Mouse (Mus musculus) neural tube, embryonic 14.5 days (tissue): ENCODE results near the gene H3f3b. TPM values are rescaled to one million over a fixed set of nuclear protein-coding genes. Genes with fewer than 3 reads are reported as not detected.
"Not testable (repeated sequence)": the region's sequence is repeated elsewhere in the genome, so short reads cannot be mapped to it uniquely, and the experiment has no call there.

ENCODE experiments used
- ATAC-seq: fragments of 200-750 bp; cut with Nextera tagmentation; 2 replicates; pipeline ENCODE4 v1.8.0; 2017; ENCODE audit warnings: low read depth, mild to moderate bottlenecking, moderate TSS enrichment, moderate library complexity
- H3K27ac ChIP-seq: fragments of 300-500 bp; sonication (generic); 2 replicates; pipeline ENCODE4 v1.5.1; 2014; ENCODE audit warnings: low read depth, mild to moderate bottlenecking, control low read depth, low read length, moderate library complexity, mixed read lengths
- H3K27me3 ChIP-seq: fragments of 300-500 bp; sonication (generic); 2 replicates; pipeline ENCODE4 v1.6.1; 2014; ENCODE audit warnings: low read length; ENCODE audit not compliant: control insufficient read depth, insufficient read depth
- H3K36me3 ChIP-seq: fragments of 300-500 bp; sonication (generic); 2 replicates; pipeline ENCODE4 v1.6.1; 2014; ENCODE audit warnings: low read length, mixed read lengths; ENCODE audit not compliant: control insufficient read depth, insufficient read depth
- H3K4me1 ChIP-seq: fragments of 300-500 bp; sonication (generic); 2 replicates; pipeline ENCODE4 v1.6.1; 2014; ENCODE audit warnings: low read length; ENCODE audit not compliant: control insufficient read depth, insufficient read depth
- H3K4me2 ChIP-seq: fragments of 300-500 bp; sonication (generic); 2 replicates; pipeline ENCODE4 v1.6.1; 2014; ENCODE audit warnings: mild to moderate bottlenecking, low read depth, low read length, control low read depth
- H3K4me3 ChIP-seq: fragments of 300-500 bp; sonication (generic); 2 replicates; pipeline ENCODE4 v1.5.1; 2014; ENCODE audit warnings: low read depth, low read length, control low read depth, mixed read lengths
- H3K9ac ChIP-seq: fragments of 300-500 bp; sonication (generic); replicated peaks from 2 replicates; pipeline ENCODE4 v1.6.1; 2014; ENCODE audit warnings: low read depth, mild to moderate bottlenecking, control low read depth, low read length, mixed read lengths
- H3K9me3 ChIP-seq: fragments of 300-500 bp; sonication (generic); 2 replicates; pipeline ENCODE4 v1.6.1; 2016; ENCODE audit warnings: low read length; ENCODE audit not compliant: control insufficient read depth
- WGBS: fragments of 180-500 bp; shearing (Covaris S2); extraction: QIAGEN DNeasy Blood & Tissue Kit; methylation state at CpG from one replicate; pipeline ENCODE4 v1.1.7; 2014; 5-methylcytosine and 5-hydroxymethylcytosine counted together
- polyA plus RNA-seq: library from polyadenylated mRNA; unstranded; fragments of >200 nt; fragmentation: Nextera tagmentation; extraction: Ambion mirVana; gene quantifications from 2 replicates; pipeline ENCODE4 v1.2.1, GENCODE M21; 2014

H3f3b gene
- polyA plus RNA-seq, 1 experiment from 2014 or later = 1,887 TPM

DNA sequence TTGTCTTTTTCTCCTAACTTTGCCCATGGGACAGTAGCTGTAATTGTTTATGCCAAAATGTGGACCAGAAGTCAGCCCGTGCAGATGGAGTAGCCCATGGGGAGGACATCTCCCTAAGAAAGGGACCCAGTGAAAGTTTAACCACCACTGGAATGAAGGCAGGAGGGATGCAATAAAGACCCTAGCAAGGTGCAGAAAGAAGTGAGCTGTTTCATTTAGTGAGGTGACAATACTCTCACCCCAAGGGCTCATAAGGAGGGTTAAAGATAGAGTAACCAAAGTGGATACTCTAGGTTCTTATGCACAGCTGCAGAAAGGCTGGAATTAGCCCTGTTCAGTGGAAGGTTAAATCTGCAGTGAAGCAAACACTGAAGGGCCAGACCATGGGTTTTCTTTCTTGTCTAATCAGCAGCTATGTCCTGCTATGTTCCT, 8.4 kb downstream of the H3f3b start:
- H3K36me3 ChIP-seq = peaks cover 16% of the 10 kb centered on the region; the same call in 1 of the 2 replicates
- no peak for ATAC-seq
- WGBS = 30% methylated on average over 1 of the region's 1 CpGs

DNA sequence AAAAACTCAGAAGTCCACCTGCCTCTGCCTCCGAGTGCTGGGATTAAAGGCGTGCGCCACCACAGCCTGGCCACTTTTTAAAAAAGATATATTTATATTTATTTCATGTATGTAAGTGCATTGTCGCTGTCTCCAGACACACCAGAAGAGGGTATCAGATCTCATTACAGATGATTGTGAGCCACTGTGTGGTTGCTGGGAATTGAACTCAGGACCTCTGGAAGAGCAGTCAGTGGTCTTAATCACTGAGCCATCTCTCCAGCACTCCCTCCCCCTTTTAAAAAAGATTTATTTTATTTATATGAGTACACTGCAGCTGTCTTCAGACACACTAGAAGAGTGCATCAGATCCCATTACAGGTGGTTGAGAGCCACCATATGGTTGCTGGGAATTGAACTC, 8.9 kb downstream of the H3f3b start:
- H3K27ac ChIP-seq, H3K9me3 ChIP-seq, ATAC-seq, H3K9ac ChIP-seq, H3K27me3 ChIP-seq, H3K4me2 ChIP-seq, H3K4me3 ChIP-seq: not testable (repeated sequence)
- peaks cover 16% of the 10 kb centered on the region; the same call in 1 of the 2 replicates for H3K36me3 ChIP-seq
- WGBS = 94% methylated on average over 4 of the region's 4 CpGs
- H3K4me1 ChIP-seq = peaks cover 14% of the 10 kb centered on the region

More for the DNA sequence above, 8.4 kb downstream of the H3f3b start:
- Histone ChIP-seq H3K27me3 (no peaks in the 10 kb centered on the region), H3K9ac (no peak overlapping the region), H3K4me3 (no peak overlapping the region), H3K4me2 (no peak overlapping the region), H3K4me1 (peaks cover 14% of the 10 kb centered on the region), H3K27ac (no peak overlapping the region), H3K9me3 (no peaks in the 10 kb centered on the region)

DNA sequence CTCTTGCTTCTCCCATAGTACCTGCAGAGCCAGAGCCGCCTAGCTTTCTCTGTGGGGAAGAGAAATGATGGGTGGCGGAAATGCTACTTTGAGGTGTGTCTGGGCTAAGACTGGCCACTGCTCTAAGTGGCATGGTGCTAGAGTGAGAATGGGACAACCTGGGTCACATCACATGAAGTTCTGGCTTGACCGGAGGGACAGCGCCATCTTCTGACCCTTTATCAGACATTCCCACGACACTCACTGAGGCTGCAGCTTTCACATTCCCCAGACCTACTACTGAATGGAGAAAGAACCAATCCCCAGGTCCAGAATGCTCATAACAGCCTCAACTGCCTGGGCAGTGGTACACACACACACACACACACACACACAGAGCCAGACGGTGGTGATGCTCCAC, 9.7 kb downstream of the H3f3b start:
- H3K36me3 ChIP-seq = peaks cover 16% of the 10 kb centered on the region; the same call in 1 of the 2 replicates
- no peaks in the 10 kb centered on the region for H3K27me3 ChIP-seq
- H3K4me2 ChIP-seq = no peak overlapping the region
- no peak overlapping the region for H3K4me3 ChIP-seq
- H3K9ac ChIP-seq = no peak overlapping the region
- H3K9me3 ChIP-seq = no peaks in the 10 kb centered on the region
- ATAC-seq = no peak
- peaks cover 15% of the 10 kb centered on the region for H3K4me1 ChIP-seq
- 24% methylated on average over 6 of the region's 6 CpGs for WGBS
- no peak overlapping the region for H3K27ac ChIP-seq

DNA sequence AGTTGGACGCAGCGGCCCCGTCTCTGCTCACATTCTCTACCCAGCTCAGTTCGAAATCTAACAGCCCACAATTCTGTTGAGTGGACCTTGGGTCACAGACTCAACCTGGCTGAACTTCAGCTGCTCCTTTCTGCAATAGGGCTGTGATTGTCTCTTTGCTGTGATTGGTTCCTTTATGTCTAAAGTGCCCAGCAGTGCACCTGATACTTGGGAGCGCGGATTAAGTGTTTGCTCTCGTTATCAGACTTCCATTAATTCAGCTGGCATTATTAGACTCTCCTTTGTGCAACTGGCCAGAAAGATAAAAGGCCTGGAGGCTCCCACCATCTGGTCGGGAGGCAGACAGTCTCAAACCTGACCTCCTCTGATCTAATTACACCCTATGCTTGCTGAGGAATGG, 12.9 kb downstream of the H3f3b start:
- Histone ChIP-seq H3K4me1 (peaks cover 12% of the 10 kb centered on the region), H3K9ac (no peak overlapping the region), H3K27me3 (no peaks in the 10 kb centered on the region), H3K4me2 (no peak overlapping the region), H3K9me3 (no peaks in the 10 kb centered on the region), H3K27ac (no peak overlapping the region), H3K4me3 (no peak overlapping the region), H3K36me3 (no peaks in the 10 kb centered on the region)
- WGBS = 66% methylated on average over 8 of the region's 8 CpGs
- ATAC-seq = no peak

DNA sequence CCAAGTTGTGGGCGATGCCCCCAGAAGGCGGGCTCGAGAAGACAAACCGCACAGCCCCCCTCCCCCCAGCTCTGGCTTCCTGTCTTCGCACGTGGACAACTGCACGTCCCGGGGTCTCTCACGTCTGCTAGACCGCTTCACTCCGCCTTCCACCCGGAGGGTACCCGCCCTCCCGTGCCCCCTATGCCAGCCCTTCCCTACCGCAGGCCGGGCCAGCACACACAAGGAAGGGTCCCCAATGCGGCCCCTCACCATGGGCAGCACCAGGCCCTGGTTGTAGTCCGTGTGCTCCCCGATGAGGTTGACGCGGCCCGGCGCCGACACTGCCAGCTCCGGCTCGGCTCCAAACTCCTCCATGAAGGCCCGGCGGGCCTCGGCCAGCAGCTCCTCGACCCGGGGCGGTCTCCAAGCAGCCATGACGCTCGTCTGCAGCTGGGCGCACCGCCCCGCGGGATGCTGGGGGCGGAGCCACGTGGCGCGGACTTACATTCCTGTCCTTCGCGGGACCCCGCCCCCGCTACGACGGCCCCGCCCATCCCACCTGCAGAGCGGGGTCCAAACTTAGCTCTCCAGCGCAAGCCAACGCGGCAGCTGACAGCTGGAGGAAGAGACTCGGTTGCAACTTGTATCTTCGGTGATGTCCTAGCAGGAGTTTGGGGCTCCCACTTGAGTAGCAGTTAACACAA, 15.4 kb downstream of the H3f3b start, which contains the start of gene Galk1:
Galk1 (minus strand) TSS at position 458 of the 686 bp plus-strand sequence.
- no peaks in the 10 kb centered on the region for H3K36me3 ChIP-seq
- under 1% methylated on average over 55 of the region's 55 CpGs for WGBS
- peak; percentile 87 for ATAC-seq

DNA sequence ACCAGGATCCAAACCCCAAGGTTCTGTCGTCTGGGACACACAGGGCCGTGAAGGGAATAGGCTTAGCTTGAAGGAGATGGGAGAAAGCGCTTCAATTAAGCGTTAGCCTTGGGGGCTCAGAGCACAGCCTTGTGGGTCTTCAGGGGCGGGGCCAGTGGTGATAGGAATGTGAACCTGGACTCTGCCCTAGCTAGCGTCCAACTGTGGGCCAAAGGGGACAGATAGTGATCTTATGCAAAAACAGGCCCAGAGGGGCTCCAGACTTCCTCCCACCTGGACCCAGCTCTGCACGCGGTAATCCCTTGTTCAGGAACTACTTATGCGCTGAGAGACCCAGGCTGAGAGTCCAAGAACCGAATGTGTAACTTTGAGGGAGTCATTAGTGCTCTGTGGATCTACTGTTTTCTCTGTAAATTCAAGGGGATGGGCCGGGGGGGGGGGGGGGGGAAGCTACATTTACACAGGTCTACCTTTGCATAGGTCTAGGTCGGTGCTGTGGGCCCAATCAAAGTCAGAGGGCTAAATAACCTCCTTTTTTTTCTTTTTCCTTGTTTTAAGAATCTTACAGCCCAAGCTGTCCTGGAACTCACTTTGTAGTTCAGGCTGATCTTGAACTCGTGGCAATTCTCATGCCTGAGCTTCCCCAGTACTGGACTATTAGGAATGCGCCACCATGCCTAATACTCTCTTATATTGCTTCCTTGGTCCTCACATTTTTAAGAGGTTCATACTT, 16.1 kb downstream of the H3f3b start:
- peak; percentile 7; the same call in 1 of the 2 replicates for ATAC-seq
- Histone ChIP-seq H3K4me2 (peak overlapping the region; percentile 74), H3K9ac (peak overlapping the region; percentile 70), H3K36me3 (no peaks in the 10 kb centered on the region), H3K9me3 (no peaks in the 10 kb centered on the region), H3K27ac (no peak overlapping the region; the same call in 1 of the 2 replicates), H3K4me3 (peak overlapping the region; percentile 56), H3K27me3 (no peaks in the 10 kb centered on the region), H3K4me1 (peaks cover 12% of the 10 kb centered on the region)
- WGBS = 28% methylated on average over 14 of the region's 14 CpGs

More for the DNA sequence above, 15.4 kb downstream of the H3f3b start, which contains the start of gene Galk1:
- Histone ChIP-seq H3K9ac (peak within 1 kb of the TSS; percentile 70), H3K27me3 (no peaks in the 10 kb centered on the region), H3K27ac (peak within 1 kb of the TSS; percentile 74), H3K4me2 (peak within 1 kb of the TSS; percentile 74), H3K4me1 (peaks cover 12% of the 10 kb centered on the region), H3K4me3 (peak within 1 kb of the TSS; percentile 56), H3K9me3 (no peaks in the 10 kb centered on the region)

DNA sequence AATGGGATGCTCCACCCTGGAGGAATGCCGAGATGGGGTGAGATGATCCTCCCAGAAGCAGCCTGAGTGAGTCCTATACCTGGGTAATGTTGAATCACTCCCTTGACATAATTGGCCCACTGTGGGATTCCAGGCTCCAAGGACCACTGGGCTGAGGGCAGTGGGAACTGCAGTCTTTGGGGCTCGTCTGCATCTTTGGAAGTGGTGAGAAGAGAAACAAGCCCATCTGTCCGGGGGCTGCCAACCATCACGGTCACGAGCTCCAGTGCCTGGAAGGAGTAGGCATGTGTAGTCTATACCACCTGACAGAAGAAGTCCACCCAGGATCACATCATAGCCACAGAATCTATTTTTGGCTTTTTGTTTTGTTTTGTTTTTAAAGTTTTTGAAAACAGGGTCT, 16.8 kb downstream of the H3f3b start:
- no peak overlapping the region for H3K27ac ChIP-seq
- no peak overlapping the region for H3K9ac ChIP-seq
- peaks cover 12% of the 10 kb centered on the region for H3K4me1 ChIP-seq
- H3K4me2 ChIP-seq = no peak overlapping the region
- H3K9me3 ChIP-seq = no peaks in the 10 kb centered on the region
- 91% methylated on average over 5 of the region's 5 CpGs for WGBS
- no peak for ATAC-seq
- no peak overlapping the region for H3K4me3 ChIP-seq
- H3K36me3 ChIP-seq = no peaks in the 10 kb centered on the region
- H3K27me3 ChIP-seq = no peaks in the 10 kb centered on the region

DNA sequence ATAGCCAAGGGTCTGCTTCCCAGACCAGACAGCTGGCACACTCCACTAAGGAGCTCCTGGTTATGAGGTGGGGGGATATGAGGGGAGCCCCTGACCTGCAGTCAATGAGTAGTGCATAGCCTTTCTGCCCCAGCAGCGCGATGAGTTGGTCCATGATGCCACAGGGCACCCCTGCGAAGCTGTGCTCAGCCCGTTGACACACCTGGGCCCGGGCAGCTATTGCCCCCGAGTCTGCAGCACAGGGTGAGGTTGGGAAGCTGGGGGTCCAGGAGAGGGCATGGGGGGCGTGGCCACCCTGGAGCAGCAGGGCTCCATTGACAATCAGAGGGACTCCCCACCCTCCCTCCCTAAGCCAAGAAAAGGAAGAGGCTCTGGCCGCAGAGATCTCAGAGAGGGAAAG, 17.6 kb downstream of the H3f3b start:
- no peak overlapping the region for H3K9ac ChIP-seq
- H3K4me1 ChIP-seq = peaks cover 15% of the 10 kb centered on the region
- no peak overlapping the region for H3K27ac ChIP-seq
- H3K27me3 ChIP-seq = no peaks in the 10 kb centered on the region
- WGBS = 94% methylated on average over 8 of the region's 8 CpGs
- H3K9me3 ChIP-seq = no peaks in the 10 kb centered on the region
- no peak overlapping the region for H3K4me2 ChIP-seq
- H3K4me3 ChIP-seq = no peak overlapping the region
- no peaks in the 10 kb centered on the region for H3K36me3 ChIP-seq
- no peak for ATAC-seq

DNA sequence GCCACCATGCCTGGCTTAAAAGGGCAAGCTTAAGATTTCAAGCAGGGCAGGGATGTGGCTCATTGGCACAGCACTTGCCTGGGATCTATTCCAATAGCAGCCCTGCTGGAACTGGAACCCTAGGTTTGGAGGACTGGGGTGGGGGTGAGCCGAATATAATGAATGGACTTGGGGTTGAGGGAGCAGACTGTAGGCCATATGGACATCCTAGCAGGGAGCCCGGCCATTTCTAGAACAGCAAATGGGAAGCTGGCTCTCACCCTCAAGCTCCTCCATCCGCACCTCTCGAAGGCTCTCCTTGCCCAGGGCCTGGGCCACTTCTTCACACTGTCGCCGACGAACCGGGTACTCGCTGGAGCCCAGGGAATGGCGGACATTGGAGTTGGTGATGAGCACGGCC, 18.1 kb downstream of the H3f3b start:
- Histone ChIP-seq H3K27me3 (no peaks in the 10 kb centered on the region), H3K9ac (no peak overlapping the region), H3K4me2 (no peak overlapping the region), H3K27ac (no peak overlapping the region), H3K36me3 (no peaks in the 10 kb centered on the region), H3K4me3 (no peak overlapping the region), H3K9me3 (no peaks in the 10 kb centered on the region), H3K4me1 (peaks cover 20% of the 10 kb centered on the region)
- 96% methylated on average over 11 of the region's 11 CpGs for WGBS
- no peak for ATAC-seq
